Mouse (Mus musculus): ENCODE data around the gene Slc25a25. TPM values are rescaled to one million over a fixed set of nuclear protein-coding genes. Genes with fewer than 3 reads are reported as not detected.
"Not testable (repeated sequence)": the region's sequence is repeated elsewhere in the genome, so short reads cannot be mapped to it uniquely, and the experiment has no call there.

Gene Slc25a25
- polyA plus RNA-seq, 1 experiment from 2014 or later: 30.4 TPM

DNA sequence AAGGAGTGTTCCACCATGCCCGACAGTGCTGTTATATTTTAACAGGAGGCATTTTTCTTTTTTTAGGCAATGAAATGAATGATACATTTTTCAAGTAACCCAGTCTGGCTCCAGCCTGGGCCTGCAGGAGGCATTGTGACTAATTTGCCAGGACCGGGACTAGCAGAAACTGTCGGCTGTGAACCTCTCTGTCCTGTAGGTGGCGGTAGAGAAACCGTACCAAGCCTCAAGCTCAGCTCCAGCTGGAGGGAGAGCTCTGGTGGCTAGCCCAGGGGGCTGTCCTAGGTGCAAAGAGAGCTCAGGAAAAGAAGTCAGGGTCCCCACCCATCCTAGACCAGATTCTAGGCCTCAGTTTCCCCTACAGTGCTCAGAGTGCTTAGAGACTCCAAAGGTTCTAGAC lies 37.4 kb upstream of the Slc25a25 start:
- WGBS: 4% methylated on average over 5 of the region's 5 CpGs
- Histone ChIP-seq H3K36me3 (ENCODE audit: control insufficient read depth, insufficient read depth, low read length) (no peaks in the 10 kb centered on the region), H3K27ac (ENCODE audit: low read depth, low read length) (no peak overlapping the region), H3K27me3 (replicated peaks; ENCODE audit: control insufficient read depth, insufficient read depth, low read length) (no peaks in the 10 kb centered on the region), H3K4me1 (ENCODE audit: control insufficient read depth, insufficient read depth, low read length) (no peaks in the 10 kb centered on the region), H3K9me3 (replicated peaks; ENCODE audit: control insufficient read depth, low read length) (no peaks in the 10 kb centered on the region), H3K4me2 (ENCODE audit: low read length) (no peak overlapping the region), H3K4me3 (ENCODE audit: low read depth, low read length) (no peak overlapping the region), H3K9ac (ENCODE audit: low read length) (no peak overlapping the region)
- ATAC-seq (peak; percentile 64), DNase-seq (ENCODE audit: low spot score) (peak; percentile 92)

- no peaks in the 10 kb centered on the region for H3K36me3 ChIP-seq (ENCODE audit: control insufficient read depth, insufficient read depth, low read length)
- no peaks in the 10 kb centered on the region for H3K9me3 ChIP-seq (replicated peaks; ENCODE audit: control insufficient read depth, low read length)
- H3K27me3 ChIP-seq (replicated peaks; ENCODE audit: control insufficient read depth, insufficient read depth, low read length): no peaks in the 10 kb centered on the region
- no peak overlapping the region for H3K4me2 ChIP-seq (ENCODE audit: low read length)
- no peaks in the 10 kb centered on the region for H3K4me1 ChIP-seq (ENCODE audit: control insufficient read depth, insufficient read depth, low read length)
- WGBS: 2% methylated on average over 6 of the region's 6 CpGs
- no peak overlapping the region for H3K9ac ChIP-seq (ENCODE audit: low read length)
- peak; percentile 69 for ATAC-seq
- H3K4me3 ChIP-seq (ENCODE audit: low read depth, low read length): no peak overlapping the region
- peak; percentile 94 for DNase-seq (ENCODE audit: low spot score)
- no peak overlapping the region for H3K27ac ChIP-seq (ENCODE audit: low read depth, low read length)
Observed at GRCm38 (mm10) chr2:32487124-32487623, 35.9 kb upstream of the Slc25a25 start.

GRCm38 (mm10) chr2:32486155-32486554 lies 34.9 kb upstream of the Slc25a25 start:
- DNase-seq (ENCODE audit: low spot score) (no peak), ATAC-seq (no peak)
- Histone ChIP-seq H3K27me3 (replicated peaks; ENCODE audit: control insufficient read depth, insufficient read depth, low read length) (no peaks in the 10 kb centered on the region), H3K4me1 (ENCODE audit: control insufficient read depth, insufficient read depth, low read length) (no peaks in the 10 kb centered on the region), H3K27ac (ENCODE audit: low read depth, low read length) (no peak overlapping the region), H3K9me3 (replicated peaks; ENCODE audit: control insufficient read depth, low read length) (no peaks in the 10 kb centered on the region), H3K4me3 (ENCODE audit: low read depth, low read length) (no peak overlapping the region), H3K9ac (ENCODE audit: low read length) (no peak overlapping the region), H3K36me3 (ENCODE audit: control insufficient read depth, insufficient read depth, low read length) (no peaks in the 10 kb centered on the region), H3K4me2 (ENCODE audit: low read length) (no peak overlapping the region)
- WGBS: 96% methylated on average over 9 of the region's 9 CpGs

DNA sequence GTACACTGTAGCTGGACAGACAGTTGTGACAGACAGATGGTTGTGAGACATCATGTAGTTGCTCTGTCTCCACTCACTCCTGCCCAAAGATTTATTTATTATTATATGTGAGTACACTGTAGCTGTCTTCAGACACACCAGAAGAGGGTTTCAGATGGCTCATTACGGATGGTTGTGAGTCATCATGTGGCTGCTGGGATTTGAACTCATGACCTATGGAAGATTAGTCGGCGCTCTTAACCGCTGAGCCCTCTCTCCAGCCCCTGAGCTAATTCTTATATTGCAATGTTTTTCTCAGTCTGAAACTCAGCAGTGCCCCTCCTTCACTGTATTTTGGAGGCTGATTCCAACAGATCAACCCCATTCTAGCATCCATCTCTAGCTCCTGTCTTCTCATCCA lies 34.5 kb upstream of the Slc25a25 start:
- WGBS: 95% methylated on average over 4 of the region's 4 CpGs
- ATAC-seq: no peak

GRCm38 (mm10) chr2:32484933-32485332 lies 33.7 kb upstream of the Slc25a25 start:
- 86% methylated on average over 6 of the region's 6 CpGs for WGBS
- Histone ChIP-seq H3K27me3 (replicated peaks; ENCODE audit: control insufficient read depth, insufficient read depth, low read length) (no peaks in the 10 kb centered on the region), H3K27ac (ENCODE audit: low read depth, low read length) (no peak overlapping the region), H3K4me2 (ENCODE audit: low read length) (no peak overlapping the region), H3K4me1 (ENCODE audit: control insufficient read depth, insufficient read depth, low read length) (no peaks in the 10 kb centered on the region), H3K4me3 (ENCODE audit: low read depth, low read length) (no peak overlapping the region), H3K36me3 (ENCODE audit: control insufficient read depth, insufficient read depth, low read length) (no peaks in the 10 kb centered on the region), H3K9me3 (replicated peaks; ENCODE audit: control insufficient read depth, low read length) (no peaks in the 10 kb centered on the region), H3K9ac (ENCODE audit: low read length) (no peak overlapping the region)
- DNase-seq (ENCODE audit: low spot score) (no peak), ATAC-seq (no peak)

More for the DNA sequence above, 34.5 kb upstream of the Slc25a25 start:
- Histone ChIP-seq H3K27ac (ENCODE audit: low read depth, low read length) (no peak overlapping the region), H3K4me3 (ENCODE audit: low read depth, low read length) (no peak overlapping the region), H3K4me1 (ENCODE audit: control insufficient read depth, insufficient read depth, low read length) (no peaks in the 10 kb centered on the region), H3K9ac (ENCODE audit: low read length) (no peak overlapping the region), H3K27me3 (replicated peaks; ENCODE audit: control insufficient read depth, insufficient read depth, low read length) (no peaks in the 10 kb centered on the region), H3K9me3 (replicated peaks; ENCODE audit: control insufficient read depth, low read length) (no peaks in the 10 kb centered on the region), H3K4me2 (ENCODE audit: low read length) (no peak overlapping the region), H3K36me3 (ENCODE audit: control insufficient read depth, insufficient read depth, low read length) (no peaks in the 10 kb centered on the region)
- no peak for DNase-seq (ENCODE audit: low spot score)

DNA sequence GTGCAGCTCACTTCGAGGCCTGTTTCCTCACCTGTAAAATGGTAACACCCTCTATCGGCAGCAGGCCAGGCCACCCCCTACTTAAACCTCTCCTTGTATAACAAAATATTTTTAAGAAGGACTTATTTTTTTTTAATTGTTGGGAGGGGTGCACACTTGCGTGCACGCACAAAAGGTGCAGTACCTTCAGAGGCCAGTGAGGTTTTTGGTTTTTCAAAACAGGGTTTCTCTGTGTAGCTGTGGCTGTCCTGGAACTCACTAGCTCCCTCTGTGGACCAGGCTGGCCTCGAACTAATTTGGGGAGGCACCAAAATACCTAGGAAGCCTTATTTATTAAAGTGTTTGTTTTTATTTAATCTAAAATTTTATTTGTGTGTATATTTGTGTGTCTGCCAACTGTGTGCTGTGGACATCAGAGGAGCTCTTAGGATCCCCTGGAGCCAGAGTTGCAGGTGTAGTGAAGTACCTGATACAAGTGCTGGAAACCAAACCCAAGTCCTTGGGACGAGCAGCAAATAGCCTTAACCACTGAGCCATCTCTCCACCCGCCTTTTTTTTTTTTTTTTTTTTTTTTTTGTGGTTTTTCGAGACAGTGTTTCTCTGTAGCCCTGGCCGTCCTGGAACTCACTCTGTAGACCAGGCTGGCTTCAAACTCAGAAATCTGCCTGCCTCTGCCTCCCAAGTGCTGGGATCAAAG lies 32.1 kb upstream of the Slc25a25 start:
- 79% methylated on average over 9 of the region's 9 CpGs for WGBS
- no peak overlapping the region for H3K27ac ChIP-seq (ENCODE audit: low read depth, low read length)
- no peaks in the 10 kb centered on the region for H3K4me1 ChIP-seq (ENCODE audit: control insufficient read depth, insufficient read depth, low read length)
- DNase-seq (ENCODE audit: low spot score): no peak
- H3K9me3 ChIP-seq (replicated peaks; ENCODE audit: control insufficient read depth, low read length): no peaks in the 10 kb centered on the region
- H3K4me3 ChIP-seq (ENCODE audit: low read depth, low read length): no peak overlapping the region
- no peak overlapping the region for H3K4me2 ChIP-seq (ENCODE audit: low read length)
- no peaks in the 10 kb centered on the region for H3K36me3 ChIP-seq (ENCODE audit: control insufficient read depth, insufficient read depth, low read length)
- H3K9ac ChIP-seq (ENCODE audit: low read length): no peak overlapping the region
- no peak for ATAC-seq
- H3K27me3 ChIP-seq (replicated peaks; ENCODE audit: control insufficient read depth, insufficient read depth, low read length): no peaks in the 10 kb centered on the region

- DNase-seq (ENCODE audit: low spot score) (no peak), ATAC-seq (no peak)
- no peaks in the 10 kb centered on the region for H3K36me3 ChIP-seq (ENCODE audit: control insufficient read depth, insufficient read depth, low read length)
- no peak overlapping the region for H3K4me3 ChIP-seq (ENCODE audit: low read depth, low read length)
- no peak overlapping the region for H3K4me2 ChIP-seq (ENCODE audit: low read length)
- no peak overlapping the region for H3K9ac ChIP-seq (ENCODE audit: low read length)
- 91% methylated on average over 8 of the region's 8 CpGs for WGBS
- no peaks in the 10 kb centered on the region for H3K27me3 ChIP-seq (replicated peaks; ENCODE audit: control insufficient read depth, insufficient read depth, low read length)
- H3K9me3 ChIP-seq (replicated peaks; ENCODE audit: control insufficient read depth, low read length): no peaks in the 10 kb centered on the region
- H3K4me1 ChIP-seq (ENCODE audit: control insufficient read depth, insufficient read depth, low read length): no peaks in the 10 kb centered on the region
- no peak overlapping the region for H3K27ac ChIP-seq (ENCODE audit: low read depth, low read length)
Observed at GRCm38 (mm10) chr2:32482351-32482750, 31.1 kb upstream of the Slc25a25 start.

DNA sequence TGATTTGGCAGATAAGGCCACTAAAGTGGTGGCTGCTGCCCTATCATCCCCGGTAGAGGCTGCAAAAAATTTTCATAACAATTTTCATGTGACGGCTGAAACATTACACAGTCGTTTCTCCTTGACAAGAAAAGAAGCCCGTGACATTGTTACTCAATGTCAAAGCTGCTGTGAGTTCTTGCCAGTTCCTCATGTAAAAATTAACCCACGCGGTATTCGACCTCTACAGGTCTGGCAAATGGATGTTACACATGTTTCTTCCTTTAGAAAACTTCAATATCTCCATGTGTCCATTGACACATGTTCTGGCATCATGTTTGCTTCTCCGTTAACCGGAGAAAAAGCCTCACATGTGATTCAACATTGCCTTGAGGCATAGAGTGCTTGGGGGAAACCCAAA lies 24.1 kb upstream of the Slc25a25 start:
- WGBS: 93% methylated on average over 4 of the region's 9 CpGs
- not testable (repeated sequence) for H3K27ac ChIP-seq (ENCODE audit: low read depth, low read length); H3K36me3 ChIP-seq (ENCODE audit: control insufficient read depth, insufficient read depth, low read length); H3K4me1 ChIP-seq (ENCODE audit: control insufficient read depth, insufficient read depth, low read length); DNase-seq (ENCODE audit: low spot score); H3K9ac ChIP-seq (ENCODE audit: low read length); H3K27me3 ChIP-seq (replicated peaks; ENCODE audit: control insufficient read depth, insufficient read depth, low read length); H3K4me3 ChIP-seq (ENCODE audit: low read depth, low read length); H3K4me2 ChIP-seq (ENCODE audit: low read length); ATAC-seq; H3K9me3 ChIP-seq (replicated peaks; ENCODE audit: control insufficient read depth, low read length)

- 86% methylated on average over 6 of the region's 6 CpGs for WGBS
- H3K27ac ChIP-seq (ENCODE audit: low read depth, low read length): no peak overlapping the region
Observed at GRCm38 (mm10) chr2:32471681-32472061, 20.4 kb upstream of the Slc25a25 start.

More at GRCm38 (mm10) chr2:32471681-32472061, 20.4 kb upstream of the Slc25a25 start:
- H3K4me2 ChIP-seq (ENCODE audit: low read length): no peak overlapping the region
- DNase-seq (ENCODE audit: low spot score) (no peak), ATAC-seq (no peak)
- no peak overlapping the region for H3K4me3 ChIP-seq (ENCODE audit: low read depth, low read length)
- H3K27me3 ChIP-seq (replicated peaks; ENCODE audit: control insufficient read depth, insufficient read depth, low read length): no peaks in the 10 kb centered on the region
- no peaks in the 10 kb centered on the region for H3K9me3 ChIP-seq (replicated peaks; ENCODE audit: control insufficient read depth, low read length)
- no peaks in the 10 kb centered on the region for H3K4me1 ChIP-seq (ENCODE audit: control insufficient read depth, insufficient read depth, low read length)
- H3K36me3 ChIP-seq (ENCODE audit: control insufficient read depth, insufficient read depth, low read length): no peaks in the 10 kb centered on the region
- H3K9ac ChIP-seq (ENCODE audit: low read length): no peak overlapping the region

All from forebrain, embryonic 14.5 days (tissue).